Mouse (Mus musculus): ENCODE data around the gene Myo16. TPM values are rescaled to one million over a fixed set of nuclear protein-coding genes. Genes with fewer than 3 reads are reported as not detected.

Gene Myo16
- polyA plus RNA-seq, 1 experiment, result not detected

DNA sequence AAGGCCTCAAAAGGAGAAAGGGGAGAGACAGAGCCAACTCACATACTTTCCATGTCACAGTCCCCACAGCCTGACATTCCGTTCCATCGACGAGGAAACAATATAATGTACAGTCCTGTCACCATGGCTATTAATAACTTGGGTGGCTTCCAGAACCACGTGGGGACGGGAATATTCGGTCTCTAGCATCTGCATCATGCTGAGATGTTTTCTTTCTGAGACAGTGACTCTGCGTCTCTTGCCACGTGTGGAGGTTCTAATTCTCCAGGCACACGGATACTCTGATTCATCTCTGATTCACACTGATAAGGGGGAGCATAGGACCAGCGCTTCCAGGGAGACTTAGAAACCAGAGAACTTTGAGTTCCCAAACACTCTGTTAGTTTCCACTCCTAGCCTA, 492.8 kb downstream of the Myo16 start:
- Histone ChIP-seq H3K27me3 (ENCODE audit: control insufficient read depth) (peaks cover 18% of the 10 kb centered on the region), H3K4me1 (ENCODE audit: control insufficient read depth) (peaks cover 17% of the 10 kb centered on the region), H3K36me3 (ENCODE audit: control insufficient read depth) (no peaks in the 10 kb centered on the region), H3K4me3 (replicated peaks) (no peak overlapping the region), H3K9me3 (ENCODE audit: control insufficient read depth, low read length) (no peaks in the 10 kb centered on the region)
- TF ChIP-seq TAL1 (IDR thresholded peaks at IDR 0.05; ENCODE audit: low read length) (no peak), GATA1 (IDR thresholded peaks at IDR 0.05; ENCODE audit: low read length) (no peak)

DNA sequence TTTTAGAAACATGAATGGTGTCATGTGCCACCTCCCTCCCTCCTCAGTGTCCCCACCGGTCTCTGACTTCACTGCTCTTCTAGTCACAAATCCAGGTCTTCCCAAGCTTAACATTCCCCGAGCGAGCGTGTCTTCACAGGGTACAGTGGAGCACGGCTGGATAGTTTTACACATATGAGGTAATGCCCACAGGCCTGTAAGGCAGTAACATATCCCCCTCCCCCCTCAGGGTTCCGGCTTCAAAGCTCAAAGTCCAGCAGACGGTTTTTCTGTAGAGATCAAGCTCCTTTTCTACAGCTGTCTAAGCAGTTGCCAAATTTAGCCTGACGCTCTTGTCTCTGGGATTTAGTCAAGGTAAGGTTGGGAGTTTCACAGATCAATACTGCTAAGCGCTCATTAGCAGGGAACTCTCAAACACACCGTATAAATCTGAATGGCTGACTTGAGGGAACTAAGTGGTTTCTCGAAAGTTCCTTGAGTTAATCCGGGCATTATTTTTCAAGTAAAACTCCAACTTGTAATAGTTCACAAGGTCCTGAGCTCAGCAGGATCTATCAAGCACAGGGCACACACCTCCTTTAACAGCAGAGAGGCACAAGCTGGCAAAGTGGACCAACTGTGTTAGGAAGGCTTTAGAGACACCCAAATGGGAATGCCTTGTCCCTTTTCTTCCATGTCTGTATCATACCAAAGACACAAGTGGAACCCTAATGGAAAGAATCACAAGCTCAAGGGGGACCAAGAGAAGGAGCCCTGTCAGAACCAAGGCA, 498.0 kb downstream of the Myo16 start:
- H3K4me1 ChIP-seq (ENCODE audit: control insufficient read depth), result peaks cover 19% of the 10 kb centered on the region
- no peaks in the 10 kb centered on the region for H3K36me3 ChIP-seq (ENCODE audit: control insufficient read depth)
- H3K4me3 ChIP-seq (replicated peaks), result no peak overlapping the region
- TF ChIP-seq GATA1 (IDR thresholded peaks at IDR 0.05; ENCODE audit: low read length), result no peak
- TF ChIP-seq TAL1 (IDR thresholded peaks at IDR 0.05; ENCODE audit: low read length), result no peak
- H3K27me3 ChIP-seq (ENCODE audit: control insufficient read depth), result peaks cover 13% of the 10 kb centered on the region
- H3K9me3 ChIP-seq (ENCODE audit: control insufficient read depth, low read length), result no peaks in the 10 kb centered on the region

- TF ChIP-seq TAL1 (IDR thresholded peaks at IDR 0.05; ENCODE audit: low read length) (no peak), GATA1 (IDR thresholded peaks at IDR 0.05; ENCODE audit: low read length) (no peak)
- Histone ChIP-seq H3K9me3 (ENCODE audit: control insufficient read depth, low read length) (no peaks in the 10 kb centered on the region), H3K36me3 (ENCODE audit: control insufficient read depth) (no peaks in the 10 kb centered on the region), H3K4me3 (replicated peaks) (no peak overlapping the region), H3K4me1 (ENCODE audit: control insufficient read depth) (peaks cover 29% of the 10 kb centered on the region), H3K27me3 (ENCODE audit: control insufficient read depth) (peaks cover 2% of the 10 kb centered on the region; the same call in 1 of the 2 replicates)
Measured at GRCm38 (mm10) chr8:10653282-10653681, 499.6 kb downstream of the Myo16 start.

GRCm38 (mm10) chr8:10654922-10655518, 501.3 kb downstream of the Myo16 start:
- no peaks in the 10 kb centered on the region for H3K9me3 ChIP-seq (ENCODE audit: control insufficient read depth, low read length)
- H3K36me3 ChIP-seq (ENCODE audit: control insufficient read depth), result no peaks in the 10 kb centered on the region
- no peak for TF ChIP-seq TAL1 (IDR thresholded peaks at IDR 0.05; ENCODE audit: low read length)
- no peak for TF ChIP-seq GATA1 (IDR thresholded peaks at IDR 0.05; ENCODE audit: low read length)
- peak overlapping the region; percentile 20 for H3K4me3 ChIP-seq (replicated peaks)
- peaks cover 10% of the 10 kb centered on the region; the same call in 1 of the 2 replicates for H3K27me3 ChIP-seq (ENCODE audit: control insufficient read depth)
- H3K4me1 ChIP-seq (ENCODE audit: control insufficient read depth), result peaks cover 33% of the 10 kb centered on the region

- peaks cover 7% of the 10 kb centered on the region for H3K4me1 ChIP-seq (ENCODE audit: control insufficient read depth)
- no peaks in the 10 kb centered on the region for H3K36me3 ChIP-seq (ENCODE audit: control insufficient read depth)
- 0 out of 2 replicates have a peak, but pooled peaks cover 2% of the 10 kb centered on the region for H3K9me3 ChIP-seq (ENCODE audit: control insufficient read depth, low read length)
- TF ChIP-seq TAL1 (IDR thresholded peaks at IDR 0.05; ENCODE audit: low read length) (no peak), GATA1 (IDR thresholded peaks at IDR 0.05; ENCODE audit: low read length) (no peak)
- H3K4me3 ChIP-seq (replicated peaks), result no peak overlapping the region
- H3K27me3 ChIP-seq (ENCODE audit: control insufficient read depth), result peaks cover 7% of the 10 kb centered on the region
Measured at GRCm38 (mm10) chr8:10663770-10664470, 510.2 kb downstream of the Myo16 start.

DNA sequence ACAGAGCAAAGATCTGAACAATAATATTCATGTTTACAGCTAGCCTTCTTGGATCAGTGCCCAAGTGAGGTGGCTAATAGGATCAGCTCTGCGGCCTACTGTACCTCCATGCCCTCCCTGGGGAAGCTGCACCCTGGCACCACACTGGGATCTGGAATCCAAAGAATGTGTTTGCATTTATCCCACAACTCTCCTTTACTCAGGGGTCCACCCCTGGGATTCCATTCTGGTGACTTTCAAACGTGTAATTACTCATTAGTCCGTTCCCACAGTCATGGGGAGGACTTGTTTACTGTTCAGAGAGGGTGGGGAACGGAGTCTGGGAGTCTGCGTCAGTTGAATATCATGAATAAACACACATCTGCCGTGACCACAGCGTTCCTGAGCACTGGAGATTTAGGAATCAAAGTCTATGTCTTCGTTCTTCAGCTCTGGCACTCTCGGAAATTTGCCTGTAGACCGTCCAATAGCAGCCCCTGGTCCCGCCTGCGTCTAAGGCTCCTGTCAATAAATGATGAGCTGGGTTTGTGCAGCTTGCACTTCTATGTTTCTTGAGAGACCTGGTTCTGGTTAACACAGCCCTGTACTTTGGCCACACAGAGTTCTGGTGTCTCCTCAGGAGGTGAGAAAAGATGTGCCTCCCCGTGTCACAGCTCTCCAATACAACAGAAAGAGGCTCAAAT, 511.3 kb downstream of the Myo16 start:
- no peaks in the 10 kb centered on the region for H3K36me3 ChIP-seq (ENCODE audit: control insufficient read depth)
- no peak for TF ChIP-seq GATA1 (IDR thresholded peaks at IDR 0.05; ENCODE audit: low read length)
- TF ChIP-seq TAL1 (IDR thresholded peaks at IDR 0.05; ENCODE audit: low read length), result no peak
- no peak overlapping the region for H3K4me3 ChIP-seq (replicated peaks)
- 0 out of 2 replicates have a peak, but pooled peaks cover 2% of the 10 kb centered on the region for H3K9me3 ChIP-seq (ENCODE audit: control insufficient read depth, low read length)
- peaks cover 2% of the 10 kb centered on the region; the same call in 1 of the 2 replicates for H3K27me3 ChIP-seq (ENCODE audit: control insufficient read depth)
- peaks cover 7% of the 10 kb centered on the region for H3K4me1 ChIP-seq (ENCODE audit: control insufficient read depth)

GRCm38 (mm10) chr8:10665821-10666283, 512.1 kb downstream of the Myo16 start:
- Histone ChIP-seq H3K4me3 (replicated peaks) (no peak overlapping the region), H3K36me3 (ENCODE audit: control insufficient read depth) (no peaks in the 10 kb centered on the region), H3K4me1 (ENCODE audit: control insufficient read depth) (peaks cover 4% of the 10 kb centered on the region), H3K9me3 (ENCODE audit: control insufficient read depth, low read length) (0 out of 2 replicates have a peak, but pooled peaks cover 2% of the 10 kb centered on the region), H3K27me3 (ENCODE audit: control insufficient read depth) (peaks cover 2% of the 10 kb centered on the region; the same call in 1 of the 2 replicates)
- no peak for TF ChIP-seq GATA1 (IDR thresholded peaks at IDR 0.05; ENCODE audit: low read length)
- TF ChIP-seq TAL1 (IDR thresholded peaks at IDR 0.05; ENCODE audit: low read length), result no peak

DNA sequence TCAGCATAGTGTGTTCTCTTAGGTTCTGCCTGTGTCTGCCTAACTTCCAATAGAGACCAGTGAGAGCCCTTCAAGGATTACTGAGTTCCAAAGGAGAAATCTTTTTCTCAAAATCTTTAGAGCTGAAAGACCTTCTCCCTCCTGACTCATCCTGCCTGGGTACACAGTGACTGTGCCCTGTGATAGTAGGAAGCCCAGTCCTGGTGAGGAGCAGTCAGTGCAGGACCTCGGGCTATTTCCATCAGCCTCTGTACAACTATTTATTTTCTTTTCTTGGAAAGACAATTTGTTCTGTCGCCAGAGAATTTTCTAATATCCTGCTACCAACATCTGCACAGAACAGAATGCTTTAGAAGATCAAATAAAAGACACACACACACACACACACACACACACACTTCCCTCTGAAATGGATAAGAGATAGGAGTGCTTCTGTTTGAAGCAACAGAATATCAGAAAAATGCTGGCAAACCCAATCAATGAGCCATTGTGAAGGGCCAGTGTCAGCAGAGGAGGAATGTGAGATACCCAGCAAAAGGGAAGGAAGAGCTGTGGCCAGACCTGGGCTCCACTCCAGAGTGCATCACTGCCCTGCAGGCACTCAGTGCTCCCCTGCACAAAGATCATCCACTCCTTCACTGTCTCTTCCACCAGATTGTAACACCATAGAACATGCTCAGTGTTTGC, 518.3 kb downstream of the Myo16 start:
- TF ChIP-seq GATA1 (IDR thresholded peaks at IDR 0.05; ENCODE audit: low read length) (no peak), TAL1 (IDR thresholded peaks at IDR 0.05; ENCODE audit: low read length) (no peak)

More for the DNA sequence above, 518.3 kb downstream of the Myo16 start:
- Histone ChIP-seq H3K36me3 (ENCODE audit: control insufficient read depth) (no peaks in the 10 kb centered on the region), H3K4me3 (replicated peaks) (no peak overlapping the region), H3K27me3 (ENCODE audit: control insufficient read depth) (peaks cover 6% of the 10 kb centered on the region), H3K9me3 (ENCODE audit: control insufficient read depth, low read length) (0 out of 2 replicates have a peak, but pooled peaks cover 2% of the 10 kb centered on the region), H3K4me1 (ENCODE audit: control insufficient read depth) (no peaks in the 10 kb centered on the region)

Data from erythroblast, embryonic 14.5 days (primary cell).